Mouse (Mus musculus) cortical plate, adult 2 months (tissue): ENCODE measurements around the gene Prr14.

Experiments
- CTCF ChIP-seq: fragments of 200-500 bp; IDR thresholded peaks from 2 replicates; pipeline ENCODE4 v1.5.1; 2011; ENCODE audit warnings: mild to moderate bottlenecking, control low read depth, low read length; ENCODE audit not compliant: insufficient read depth; ENCODE audit errors: extremely low read depth
- POLR2A ChIP-seq: fragments of 200-500 bp; IDR thresholded peaks from 2 replicates; pipeline ENCODE4 v1.6.1; 2011; ENCODE audit warnings: mild to moderate bottlenecking, low read length, control low read depth; ENCODE audit not compliant: insufficient read depth; ENCODE audit errors: extremely low read depth

DNA sequence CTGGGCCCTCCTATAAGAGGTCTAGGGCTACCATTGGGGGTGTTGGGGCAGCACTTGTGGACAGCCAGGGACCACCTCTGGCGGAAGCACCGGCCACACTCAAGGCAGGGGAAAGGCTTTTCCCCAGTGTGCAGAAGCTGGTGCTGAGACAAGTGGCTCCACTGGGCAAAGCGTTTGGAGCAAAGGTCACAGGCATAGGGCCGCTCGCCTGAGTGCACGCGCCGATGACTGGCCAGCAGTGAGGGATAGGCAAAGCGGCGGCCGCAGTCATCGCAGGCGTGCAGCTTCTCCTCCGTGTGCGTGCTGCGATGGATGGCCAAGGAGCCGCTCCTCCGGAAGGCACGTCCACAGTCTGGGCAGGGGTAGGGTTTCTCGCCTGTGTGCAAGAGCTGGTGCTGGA, 15.4 kb upstream of the Prr14 start:
- no peak for TF ChIP-seq CTCF
- TF ChIP-seq POLR2A: no peak
